Mouse (Mus musculus): ENCODE data around the gene Lrp10. TPM values are rescaled to one million over a fixed set of nuclear protein-coding genes. Genes with fewer than 3 reads are reported as not detected.

Gene Lrp10
- 269 TPM for polyA plus RNA-seq (2017; shearing (Covaris generic))

DNA sequence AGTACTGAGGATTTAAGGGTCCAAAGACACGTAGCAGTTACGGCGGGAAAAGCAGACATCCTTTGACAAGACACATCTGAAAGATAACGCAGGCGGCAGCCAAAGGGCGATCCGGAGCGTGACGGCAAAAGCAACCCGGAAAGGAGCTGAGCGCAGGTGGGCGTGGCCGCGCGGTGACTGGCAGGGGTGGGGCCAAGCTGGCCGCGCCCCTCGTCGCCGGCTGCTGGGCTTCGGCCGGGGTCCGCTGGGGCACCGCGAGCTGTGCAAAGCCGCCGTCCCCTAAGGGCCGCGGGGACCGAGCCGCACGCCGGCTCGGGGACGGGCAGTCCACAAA is at the start of gene Lrp10:
Gene Lrp10 (plus strand): TSS at position 179 of the 334 bp plus-strand sequence.

DNA sequence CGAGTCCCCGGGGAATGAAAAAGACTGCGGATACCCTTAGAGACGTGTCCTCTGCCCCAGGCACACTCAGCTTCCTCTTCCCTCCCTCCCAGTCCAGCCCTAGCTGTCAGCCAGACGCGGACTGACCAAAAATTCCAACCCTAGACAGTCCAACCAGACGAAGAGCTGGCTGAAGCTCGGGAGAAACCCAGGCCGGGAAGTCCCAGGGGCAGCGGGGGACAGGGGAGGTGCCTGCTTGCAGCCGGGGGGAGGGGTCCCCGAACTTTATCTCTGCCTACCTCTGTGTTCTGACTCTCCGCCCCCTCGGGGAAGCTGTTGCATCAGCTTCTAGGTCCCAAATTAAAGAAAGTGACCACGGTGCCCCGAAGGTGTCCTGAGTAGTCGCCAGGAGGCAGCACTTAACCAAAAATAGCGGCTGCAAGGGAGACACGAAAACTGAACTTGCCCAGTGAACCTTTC is 46.3 kb upstream of the Lrp10 start, which contains the start of gene Slc7a7:
Gene Slc7a7 (minus strand): TSS at position 158 of the 459 bp plus-strand sequence.

DNA sequence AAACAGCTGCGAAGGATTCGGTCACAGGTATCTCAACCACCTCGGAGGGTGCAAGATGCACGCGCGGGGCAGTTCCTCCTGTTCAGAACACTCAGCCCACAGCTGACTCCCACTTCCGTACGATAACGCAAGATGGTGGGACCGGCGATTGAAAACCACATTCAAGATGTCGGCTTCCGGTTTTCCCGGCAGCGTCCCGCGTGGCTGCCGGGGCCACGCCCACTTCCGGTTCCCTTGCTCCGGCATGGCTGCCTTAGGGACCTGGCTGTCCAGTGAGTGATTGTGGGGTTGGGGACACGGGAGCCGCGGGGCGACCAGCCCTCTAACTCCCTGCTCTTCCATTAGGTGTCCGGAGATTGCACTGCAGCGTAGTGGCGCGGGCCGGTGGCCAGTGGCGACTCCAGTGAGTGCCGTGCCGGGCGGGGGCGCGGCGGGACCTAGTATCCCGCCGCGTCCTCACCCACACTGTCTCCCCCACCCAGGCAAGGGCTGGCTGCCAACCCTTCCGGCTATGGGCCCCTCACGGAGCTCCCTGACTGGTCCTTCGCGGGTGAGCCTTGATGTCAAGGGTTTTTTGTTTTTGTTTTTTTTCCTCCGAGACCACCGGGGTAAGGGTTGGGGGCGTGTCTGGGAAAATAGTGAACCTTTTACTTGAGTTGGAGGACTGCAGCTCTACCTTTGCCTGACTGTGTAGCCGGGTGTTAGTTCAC is 37.1 kb upstream of the Lrp10 start, which contains the start of gene Mrpl52:
Gene Mrpl52 (plus strand): TSS at position 221 of the 710 bp plus-strand sequence.

DNA sequence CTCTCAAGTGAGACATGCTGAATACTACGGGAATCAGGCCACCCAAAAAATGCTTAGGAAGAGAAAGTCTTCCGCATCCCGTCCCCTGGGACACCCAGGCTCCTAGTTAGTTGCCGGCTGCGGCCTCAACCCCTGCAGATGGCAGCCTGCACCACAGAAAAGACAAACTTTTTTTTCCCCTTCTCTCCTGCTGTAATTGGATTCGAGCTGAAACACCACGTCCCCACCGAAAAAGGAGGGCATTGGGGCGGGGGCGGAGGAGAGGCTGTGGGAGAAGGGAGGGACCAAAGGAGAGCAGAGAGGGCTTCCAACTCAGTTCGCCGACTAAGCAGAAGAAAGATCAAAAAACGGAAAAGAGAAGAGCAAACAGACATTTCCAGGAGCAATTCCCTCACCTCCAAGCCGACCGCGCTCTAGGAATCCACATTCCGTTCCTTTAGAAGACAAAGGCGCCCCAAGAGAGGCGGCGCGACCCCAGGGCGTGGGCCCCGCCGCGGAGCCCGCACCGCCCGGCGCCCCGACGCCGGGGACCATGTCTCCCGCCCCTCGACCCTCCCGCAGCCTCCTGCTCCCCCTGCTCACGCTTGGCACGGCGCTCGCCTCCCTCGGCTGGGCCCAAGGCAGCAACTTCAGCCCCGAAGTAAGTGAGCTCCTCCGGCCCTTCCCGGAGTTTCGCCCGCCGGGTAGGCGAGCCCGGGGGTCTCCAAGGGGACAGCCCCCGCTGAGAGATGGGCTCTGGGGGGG is 32.4 kb upstream of the Lrp10 start, which contains the start of gene Mmp14:
Gene Mmp14 (plus strand): TSS at position 279 of the 744 bp plus-strand sequence.

DNA sequence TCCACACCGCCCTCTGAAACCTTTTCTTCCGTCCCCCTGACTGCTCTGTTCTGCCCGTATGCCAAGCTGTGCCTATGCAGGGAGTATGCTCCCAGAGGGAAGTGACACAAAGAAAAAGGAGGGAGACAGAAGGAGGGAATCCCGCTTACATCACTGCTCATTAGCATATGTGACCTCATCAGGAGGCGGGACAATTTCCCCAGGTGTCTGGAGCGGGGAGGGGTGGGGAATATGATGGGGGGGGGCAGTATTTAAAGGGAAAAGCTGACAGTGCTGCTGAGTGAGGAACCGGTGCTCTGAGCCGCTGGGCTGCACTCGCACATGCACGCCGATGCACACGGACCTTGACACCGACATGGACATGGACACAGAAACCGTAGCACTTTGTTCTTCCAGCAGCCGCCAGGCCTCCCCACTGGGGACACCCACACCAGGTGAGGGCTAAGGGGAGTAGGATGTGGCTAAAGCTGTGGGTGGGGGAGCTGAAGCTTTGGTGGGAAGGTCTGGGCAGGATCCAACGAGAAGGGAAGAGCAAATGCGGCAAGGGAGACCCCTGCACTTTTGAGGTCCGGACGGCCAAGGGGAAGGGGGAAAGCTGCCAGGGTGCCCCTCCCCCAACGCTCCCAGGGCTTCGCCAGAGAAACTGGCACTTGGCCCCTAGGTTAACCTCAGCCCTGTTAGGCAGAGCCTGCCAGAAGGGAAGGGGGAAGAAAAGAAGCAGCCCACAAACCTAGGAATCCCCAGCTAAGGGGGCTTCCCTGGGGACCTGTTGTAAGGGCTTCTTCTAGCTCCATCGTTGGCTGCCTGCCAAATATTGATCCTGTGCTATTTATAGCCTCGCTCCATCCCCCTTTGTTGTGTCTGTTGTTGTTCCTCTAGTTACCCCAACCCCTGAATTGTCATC is 12.3 kb downstream of the Lrp10 start, which contains the start of gene Rem2:
Gene Rem2 (plus strand): TSS at position 160 of the 904 bp plus-strand sequence.

Other genes with a start within 250 kb of the Lrp10 start
- 581 TPM for gene Dad1, start 210.0 kb upstream of the Lrp10 start, polyA plus RNA-seq (2017; shearing (Covaris generic))
- 36.0 TPM for gene Abhd4, start 209.9 kb upstream of the Lrp10 start, polyA plus RNA-seq (2017; shearing (Covaris generic))
- gene Olfr49, start 179.2 kb upstream of the Lrp10 start, polyA plus RNA-seq (2017; shearing (Covaris generic)) = not detected
- 34.9 TPM for gene Oxa1l, start 103.3 kb upstream of the Lrp10 start, polyA plus RNA-seq (2017; shearing (Covaris generic))
- gene Slc7a7, start 46.4 kb upstream of the Lrp10 start, polyA plus RNA-seq (2017; shearing (Covaris generic)) = 0.44 TPM
- 128 TPM for gene Mrpl52, start 37.2 kb upstream of the Lrp10 start, polyA plus RNA-seq (2017; shearing (Covaris generic))
- 0.91 TPM for gene Mmp14, start 32.5 kb upstream of the Lrp10 start, polyA plus RNA-seq (2017; shearing (Covaris generic))
- gene Rem2, start 12.0 kb downstream of the Lrp10 start, polyA plus RNA-seq (2017; shearing (Covaris generic)) = 0.26 TPM
- gene Prmt5, start 53.4 kb downstream of the Lrp10 start, polyA plus RNA-seq (2017; shearing (Covaris generic)) = 26.2 TPM
- gene Haus4, start 90.5 kb downstream of the Lrp10 start, polyA plus RNA-seq (2017; shearing (Covaris generic)) = 28.5 TPM
- 0.40 TPM for gene Ajuba, start 113.4 kb downstream of the Lrp10 start, polyA plus RNA-seq (2017; shearing (Covaris generic))
- gene 4931414P19Rik, start 141.9 kb downstream of the Lrp10 start, polyA plus RNA-seq (2017; shearing (Covaris generic)) = 0.41 TPM
- gene Psmb5, start 153.9 kb downstream of the Lrp10 start, polyA plus RNA-seq (2017; shearing (Covaris generic)) = 112 TPM
- gene Psmb11, start 157.3 kb downstream of the Lrp10 start, polyA plus RNA-seq (2017; shearing (Covaris generic)) = not detected
- not detected for gene Gm17606, start 176.8 kb downstream of the Lrp10 start, polyA plus RNA-seq (2017; shearing (Covaris generic))
- gene Cdh24, start 177.2 kb downstream of the Lrp10 start, polyA plus RNA-seq (2017; shearing (Covaris generic)) = 3.7 TPM
- gene 1700123O20Rik, start 222.1 kb downstream of the Lrp10 start, polyA plus RNA-seq (2017; shearing (Covaris generic)) = 53.0 TPM
- gene Acin1, start 222.8 kb downstream of the Lrp10 start, polyA plus RNA-seq (2017; shearing (Covaris generic)) = 106 TPM
- 0.16 TPM for gene Gm29776, start 234.7 kb downstream of the Lrp10 start, polyA plus RNA-seq (2017; shearing (Covaris generic))
- not detected for gene Cebpe, start 248.0 kb downstream of the Lrp10 start, polyA plus RNA-seq (2017; shearing (Covaris generic))